Mouse (Mus musculus): ENCODE measurements at regions not wholly inside any gene's neighbourhood (a gene's known extent, or its start where the extent isn't known, plus 50 kb on each side); places are given as distances from the start of the nearest gene placed in this dataset.

- Histone ChIP-seq H3K79me3 (ENCODE audit: low read depth) (no peaks in the 10 kb centered on the region), H3K79me2 (ENCODE audit: control insufficient read depth, insufficient read depth) (no peaks in the 10 kb centered on the region)
- TF ChIP-seq MYOD1 (IDR thresholded peaks at IDR 0.05; ENCODE audit: control insufficient read depth, insufficient read length, low read depth) (no peak), MAX (IDR thresholded peaks at IDR 0.05) (no peak), CTCF (IDR thresholded peaks at IDR 0.05; ENCODE audit: control insufficient read depth, insufficient read depth, insufficient read length) (no peak), MYOG (IDR thresholded peaks at IDR 0.05; ENCODE audit: control insufficient read depth, extremely low read depth, insufficient read length) (no peak), USF1 (IDR thresholded peaks at IDR 0.05; ENCODE audit: low read depth) (no peak), CEBPB (IDR thresholded peaks at IDR 0.05; ENCODE audit: low read depth) (no peak), FOSL1 (IDR thresholded peaks at IDR 0.05; ENCODE audit: insufficient read depth, low read length, poor library complexity, severe bottlenecking) (no peak)
Observed at GRCm38 (mm10) chr6:49523184-49523583, 127.8 kb downstream of the Stk31 start.

GRCm38 (mm10) chr6:49523696-49524095 is 128.3 kb downstream of the Stk31 start:
- Histone ChIP-seq H3K79me3 (ENCODE audit: low read depth) (no peaks in the 10 kb centered on the region), H3K4me3 (ENCODE audit: insufficient read depth, poor library complexity, severe bottlenecking) (no peak overlapping the region), H3K79me2 (ENCODE audit: control insufficient read depth, insufficient read depth) (no peaks in the 10 kb centered on the region), H3ac (ENCODE audit: control insufficient read depth, insufficient read length, low read depth) (no peak overlapping the region), H3K36me3 (ENCODE audit: control insufficient read depth, insufficient read depth) (no peaks in the 10 kb centered on the region), H3K27me3 (ENCODE audit: control insufficient read depth, insufficient read depth, insufficient read length) (no peaks in the 10 kb centered on the region)
- TF ChIP-seq MAX (IDR thresholded peaks at IDR 0.05) (no peak), CEBPB (IDR thresholded peaks at IDR 0.05; ENCODE audit: low read depth) (peak; percentile 39)

More at GRCm38 (mm10) chr6:49523184-49523583, 127.8 kb downstream of the Stk31 start:
- H3K27me3 ChIP-seq (ENCODE audit: control insufficient read depth, insufficient read depth, insufficient read length), result no peaks in the 10 kb centered on the region
- no peak overlapping the region for H3ac ChIP-seq (ENCODE audit: control insufficient read depth, insufficient read length, low read depth)
- no peak overlapping the region for H3K4me3 ChIP-seq (ENCODE audit: insufficient read depth, poor library complexity, severe bottlenecking)
- H3K36me3 ChIP-seq (ENCODE audit: control insufficient read depth, insufficient read depth), result no peaks in the 10 kb centered on the region

DNA sequence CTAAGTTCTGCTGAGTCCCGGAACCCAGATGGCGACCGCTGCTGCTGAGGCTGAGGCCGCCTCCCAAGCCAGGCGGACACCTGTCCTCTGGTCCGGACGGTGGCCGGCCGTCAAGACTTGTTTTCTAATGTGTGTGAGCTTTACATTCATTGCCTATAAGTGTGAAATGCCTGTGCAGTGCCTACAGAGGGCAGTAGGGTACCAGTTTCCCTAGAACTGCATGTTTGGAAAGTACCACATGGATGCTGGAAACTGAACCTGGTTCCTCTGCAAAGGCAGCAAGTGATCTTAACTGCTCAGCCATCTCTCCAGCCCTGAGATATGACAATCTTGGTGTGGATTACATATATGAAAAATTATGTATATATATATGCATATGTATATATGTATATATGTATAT is 138.6 kb downstream of the Stk31 start:
- no peaks in the 10 kb centered on the region for H3K27me3 ChIP-seq (ENCODE audit: control insufficient read depth, insufficient read depth, insufficient read length)
- TF ChIP-seq CEBPB (IDR thresholded peaks at IDR 0.05; ENCODE audit: low read depth) (no peak), USF1 (IDR thresholded peaks at IDR 0.05; ENCODE audit: low read depth) (no peak), CTCF (IDR thresholded peaks at IDR 0.05; ENCODE audit: control insufficient read depth, insufficient read depth, insufficient read length) (no peak), MAX (IDR thresholded peaks at IDR 0.05) (no peak), FOSL1 (IDR thresholded peaks at IDR 0.05; ENCODE audit: insufficient read depth, low read length, poor library complexity, severe bottlenecking) (no peak), MYOD1 (IDR thresholded peaks at IDR 0.05; ENCODE audit: control insufficient read depth, insufficient read length, low read depth) (no peak), MYOG (IDR thresholded peaks at IDR 0.05; ENCODE audit: control insufficient read depth, extremely low read depth, insufficient read length) (no peak)
- H3K79me2 ChIP-seq (ENCODE audit: control insufficient read depth, insufficient read depth), result no peaks in the 10 kb centered on the region
- no peaks in the 10 kb centered on the region for H3K79me3 ChIP-seq (ENCODE audit: low read depth)
- no peak overlapping the region for H3K4me3 ChIP-seq (ENCODE audit: insufficient read depth, poor library complexity, severe bottlenecking)
- no peaks in the 10 kb centered on the region for H3K36me3 ChIP-seq (ENCODE audit: control insufficient read depth, insufficient read depth)
- H3ac ChIP-seq (ENCODE audit: control insufficient read depth, insufficient read length, low read depth), result no peak overlapping the region

- no peak for TF ChIP-seq CTCF (IDR thresholded peaks at IDR 0.05; ENCODE audit: control insufficient read depth, insufficient read depth, insufficient read length)
- TF ChIP-seq MAX (IDR thresholded peaks at IDR 0.05), result no peak
- no peak for TF ChIP-seq FOSL1 (IDR thresholded peaks at IDR 0.05; ENCODE audit: insufficient read depth, low read length, poor library complexity, severe bottlenecking)
- no peak for TF ChIP-seq USF1 (IDR thresholded peaks at IDR 0.05; ENCODE audit: low read depth)
- no peak for TF ChIP-seq MYOG (IDR thresholded peaks at IDR 0.05; ENCODE audit: control insufficient read depth, extremely low read depth, insufficient read length)
- no peak for TF ChIP-seq CEBPB (IDR thresholded peaks at IDR 0.05; ENCODE audit: low read depth)
- no peak for TF ChIP-seq MYOD1 (IDR thresholded peaks at IDR 0.05; ENCODE audit: control insufficient read depth, insufficient read length, low read depth)
- Histone ChIP-seq H3ac (ENCODE audit: control insufficient read depth, insufficient read length, low read depth) (no peak overlapping the region), H3K79me3 (ENCODE audit: low read depth) (no peaks in the 10 kb centered on the region), H3K79me2 (ENCODE audit: control insufficient read depth, insufficient read depth) (no peaks in the 10 kb centered on the region), H3K4me3 (ENCODE audit: insufficient read depth, poor library complexity, severe bottlenecking) (no peak overlapping the region), H3K36me3 (ENCODE audit: control insufficient read depth, insufficient read depth) (no peaks in the 10 kb centered on the region), H3K27me3 (ENCODE audit: control insufficient read depth, insufficient read depth, insufficient read length) (no peaks in the 10 kb centered on the region)
Observed at GRCm38 (mm10) chr6:49534551-49534950, 139.1 kb downstream of the Stk31 start.

DNA sequence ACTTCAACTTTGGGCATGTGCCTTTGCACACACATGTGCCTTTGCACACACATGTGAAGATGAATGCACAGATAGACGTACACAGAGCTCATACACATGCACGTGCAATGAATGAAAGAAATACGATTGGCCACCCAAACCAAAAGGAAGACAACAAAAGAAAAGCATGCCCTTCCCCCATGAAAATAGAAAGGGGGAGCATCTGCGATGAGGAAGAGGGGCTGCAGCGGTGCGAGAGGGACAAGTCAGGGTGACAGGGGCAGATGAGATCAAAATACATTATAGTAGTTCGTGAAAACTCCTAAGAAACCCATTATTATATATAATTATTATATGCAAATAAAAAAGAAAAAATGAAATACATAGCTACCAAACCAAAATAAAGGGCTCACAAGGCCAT is 149.5 kb downstream of the Stk31 start:
- H3K79me2 ChIP-seq (ENCODE audit: control insufficient read depth, insufficient read depth), result no peaks in the 10 kb centered on the region
- no peak overlapping the region for H3K4me3 ChIP-seq (ENCODE audit: insufficient read depth, poor library complexity, severe bottlenecking)
- no peaks in the 10 kb centered on the region for H3K79me3 ChIP-seq (ENCODE audit: low read depth)
- TF ChIP-seq MYOG (IDR thresholded peaks at IDR 0.05; ENCODE audit: control insufficient read depth, extremely low read depth, insufficient read length), result no peak
- no peak for TF ChIP-seq MAX (IDR thresholded peaks at IDR 0.05)
- TF ChIP-seq FOSL1 (IDR thresholded peaks at IDR 0.05; ENCODE audit: insufficient read depth, low read length, poor library complexity, severe bottlenecking), result no peak
- no peak for TF ChIP-seq MYOD1 (IDR thresholded peaks at IDR 0.05; ENCODE audit: control insufficient read depth, insufficient read length, low read depth)
- TF ChIP-seq CTCF (IDR thresholded peaks at IDR 0.05; ENCODE audit: control insufficient read depth, insufficient read depth, insufficient read length), result no peak
- TF ChIP-seq CEBPB (IDR thresholded peaks at IDR 0.05; ENCODE audit: low read depth), result no peak
- no peak for TF ChIP-seq USF1 (IDR thresholded peaks at IDR 0.05; ENCODE audit: low read depth)
- H3ac ChIP-seq (ENCODE audit: control insufficient read depth, insufficient read length, low read depth), result no peak overlapping the region
- H3K27me3 ChIP-seq (ENCODE audit: control insufficient read depth, insufficient read depth, insufficient read length), result peaks cover 3% of the 10 kb centered on the region
- no peaks in the 10 kb centered on the region for H3K36me3 ChIP-seq (ENCODE audit: control insufficient read depth, insufficient read depth)

DNA sequence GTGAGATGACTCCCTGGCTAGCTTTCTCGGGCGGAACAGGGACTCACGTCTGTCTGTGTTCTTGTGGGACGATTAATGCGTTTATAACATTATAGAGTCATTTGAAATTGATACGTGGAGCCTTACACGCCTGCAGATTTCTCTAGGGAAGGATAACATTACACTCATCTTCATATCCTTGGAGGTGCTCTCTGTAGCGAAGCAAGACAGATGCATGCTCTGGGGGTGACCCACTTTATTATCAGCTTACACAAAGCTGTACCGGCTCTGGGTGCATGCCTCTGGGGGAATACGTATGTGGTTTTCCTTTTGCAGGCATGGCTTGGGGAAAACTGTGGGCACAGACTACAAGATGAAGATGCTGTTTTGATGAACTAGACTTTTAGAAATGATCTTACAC is 159.7 kb downstream of the Stk31 start:
- no peak for TF ChIP-seq MYOD1 (IDR thresholded peaks at IDR 0.05; ENCODE audit: control insufficient read depth, insufficient read length, low read depth)
- TF ChIP-seq MAX (IDR thresholded peaks at IDR 0.05), result no peak
- no peak for TF ChIP-seq CEBPB (IDR thresholded peaks at IDR 0.05; ENCODE audit: low read depth)
- no peak for TF ChIP-seq USF1 (IDR thresholded peaks at IDR 0.05; ENCODE audit: low read depth)
- TF ChIP-seq CTCF (IDR thresholded peaks at IDR 0.05; ENCODE audit: control insufficient read depth, insufficient read depth, insufficient read length), result no peak
- TF ChIP-seq FOSL1 (IDR thresholded peaks at IDR 0.05; ENCODE audit: insufficient read depth, low read length, poor library complexity, severe bottlenecking), result no peak
- TF ChIP-seq MYOG (IDR thresholded peaks at IDR 0.05; ENCODE audit: control insufficient read depth, extremely low read depth, insufficient read length), result no peak
- H3K79me3 ChIP-seq (ENCODE audit: low read depth), result no peaks in the 10 kb centered on the region
- no peaks in the 10 kb centered on the region for H3K27me3 ChIP-seq (ENCODE audit: control insufficient read depth, insufficient read depth, insufficient read length)

More for the DNA sequence above, 159.7 kb downstream of the Stk31 start:
- no peaks in the 10 kb centered on the region for H3K36me3 ChIP-seq (ENCODE audit: control insufficient read depth, insufficient read depth)
- H3ac ChIP-seq (ENCODE audit: control insufficient read depth, insufficient read length, low read depth), result no peak overlapping the region
- no peaks in the 10 kb centered on the region for H3K79me2 ChIP-seq (ENCODE audit: control insufficient read depth, insufficient read depth)
- no peak overlapping the region for H3K4me3 ChIP-seq (ENCODE audit: insufficient read depth, poor library complexity, severe bottlenecking)

All from C2C12 (cell line).